In the genomic region with DNA sequence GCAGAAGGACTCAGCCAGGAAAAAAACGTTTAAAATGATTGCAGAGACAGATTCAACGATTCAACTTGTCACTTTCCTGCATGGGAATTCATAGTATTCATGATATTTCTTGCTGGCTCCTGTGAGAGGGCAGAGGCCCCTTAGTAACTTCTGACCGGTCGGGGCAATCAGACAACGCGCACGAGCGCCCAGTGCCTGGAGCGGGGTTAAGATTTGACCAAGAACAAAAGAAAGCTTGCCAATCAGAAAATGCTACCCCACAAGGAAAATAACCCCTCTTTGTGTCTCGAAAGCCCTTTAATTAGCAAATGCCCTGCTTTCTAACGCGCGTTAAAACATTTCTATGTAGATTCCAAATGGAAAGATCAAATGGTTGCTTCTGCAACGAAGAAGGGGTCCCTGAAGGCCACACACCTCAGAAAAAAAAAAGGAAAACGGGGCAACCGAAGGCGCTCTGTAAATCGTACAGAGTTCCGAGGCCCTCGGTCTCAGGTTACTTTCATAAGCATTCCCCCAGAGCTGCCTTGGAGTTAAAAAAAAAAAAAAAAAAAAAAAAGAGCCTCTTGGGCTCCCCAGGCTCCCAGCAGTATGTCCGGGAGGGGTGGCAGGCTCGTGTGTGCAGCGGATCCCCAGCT, we compare ENCODE assay signal across 8 mouse cellular contexts. TPM values are rescaled to one million over a fixed set of nuclear protein-coding genes. Genes with fewer than 3 reads are reported as not detected.
DNase-seq lines count a peak whose midpoint lies in the region; ATAC-seq lines count a peak whose summit lies in the region.

No protein-coding gene starts in this region.

- H3K27ac ChIP-seq in forebrain, embryonic 10.5 days = peak overlapping the region; percentile 94
- H3K27ac ChIP-seq in midbrain, embryonic 12.5 days (replicated peaks) = peak overlapping the region; percentile 73

- no peak for ATAC-seq in midbrain, embryonic 12.5 days (ENCODE audit: low FRiP score, low read depth)

- intact Hi-C loops in left cerebral cortex, postnatal 4 days (cut with DNase I) = loop anchor here (5.0 to 10.0 kb wide), 3 partner anchors 104 to 164 kb away; no protein-coding TSS in a partner anchor

- H3K4me2 ChIP-seq in midbrain, embryonic 12.5 days (replicated peaks) = peak overlapping the region; percentile 100

- peaks cover 66% of the 10 kb centered on the region for H3K4me1 ChIP-seq in forebrain, embryonic 10.5 days
- peaks cover 43% of the 10 kb centered on the region for H3K4me1 ChIP-seq in midbrain, embryonic 12.5 days

- WGBS in forebrain, embryonic 10.5 days = 0% methylated on average over 23 of the region's 23 CpGs
- under 1% methylated on average over 23 of the region's 23 CpGs for WGBS in midbrain, embryonic 12.5 days

- peak overlapping the region; percentile 39; the same call in 1 of the 2 replicates for H3K9ac ChIP-seq in midbrain, embryonic 12.5 days (replicated peaks)

- H3K4me3 ChIP-seq in forebrain, embryonic 10.5 days = peak overlapping the region; percentile 93
- peak overlapping the region; percentile 70 for H3K4me3 ChIP-seq in midbrain, embryonic 12.5 days

- peaks cover 14% of the 10 kb centered on the region for H3K36me3 ChIP-seq in forebrain, embryonic 10.5 days (replicated peaks)
- H3K36me3 ChIP-seq in midbrain, embryonic 12.5 days = no peaks in the 10 kb centered on the region

- peak; percentile 5 for DNase-seq in thymus, postnatal 14 days
- no peak for DNase-seq in thymus, adult 18-20 months
- DNase-seq in forebrain, embryonic 10.5 days (ENCODE audit: extremely low spot score, low spot score) = peak; percentile 47
- DNase-seq in kidney, adult 8-10 months = peak; percentile 28 to 33
- no peak for DNase-seq in left cerebral cortex, postnatal 4 days
- no peak for DNase-seq in frontal cortex, adult 2 months (ENCODE audit: extremely low spot score in 1 of 2, low spot score in 1 of 2)
- no peak for DNase-seq in cerebellum, adult 11 months

- no peaks in the 10 kb centered on the region for H3K9me3 ChIP-seq in forebrain, embryonic 10.5 days
- no peaks in the 10 kb centered on the region for H3K9me3 ChIP-seq in midbrain, embryonic 12.5 days

- peaks cover 69% of the 10 kb centered on the region for H3K27me3 ChIP-seq in forebrain, embryonic 10.5 days (ENCODE audit: poor library complexity, severe bottlenecking)
- peaks cover 34% of the 10 kb centered on the region for H3K27me3 ChIP-seq in midbrain, embryonic 12.5 days

RNA-seq across cellular contexts. Expression of a gene that starts 1.3 kb away (rescaled TPM):
- polyA plus RNA-seq in forebrain, embryonic 10.5 days (2016; fragmentation: Nextera tagmentation; extraction: Ambion mirVana) = 9.4 and 9.6 TPM in 2 replicates
- polyA plus RNA-seq in midbrain, embryonic 12.5 days (2016; fragmentation: Nextera tagmentation; extraction: Ambion mirVana) = 6.3 and 8.7 TPM in 2 replicates
- 1 to 10 TPM; 6.9 to 7.4 TPM for total RNA-seq in left cerebral cortex, postnatal 4 days (2021)
- 3.6 and 4.8 TPM in 2 replicates for polyA plus RNA-seq in frontal cortex, adult 2 months (2012; rRNA removed)

RNA-seq across cellular contexts. Expression of a gene that starts 35.1 kb away (rescaled TPM):
- 0.76 and 1.3 TPM in 2 replicates for polyA plus RNA-seq in forebrain, embryonic 10.5 days (2016; fragmentation: Nextera tagmentation; extraction: Ambion mirVana)
- polyA plus RNA-seq in midbrain, embryonic 12.5 days (2016; fragmentation: Nextera tagmentation; extraction: Ambion mirVana) = 3.9 and 6.7 TPM in 2 replicates
- 1 to 10 TPM; 6.1 to 6.7 TPM for total RNA-seq in left cerebral cortex, postnatal 4 days (2021)
- 7.8 and 9.2 TPM in 2 replicates for polyA plus RNA-seq in frontal cortex, adult 2 months (2012; rRNA removed)

Comparison
In these comparisons a context has a peak if more than half of its experiments do, and no peak if none do; other contexts are left out.
1. DNase-seq: peak in thymus, postnatal 14 days (single experiment), forebrain, embryonic 10.5 days (single experiment) and kidney, adult 8-10 months (2 of 2); none in thymus, adult 18-20 months (0 of 2), left cerebral cortex, postnatal 4 days (single experiment), frontal cortex, adult 2 months (0 of 2) and cerebellum, adult 11 months (single experiment).